Mouse (Mus musculus): ENCODE measurements around the gene Gjd3.

Gene Gjd3

DNA sequence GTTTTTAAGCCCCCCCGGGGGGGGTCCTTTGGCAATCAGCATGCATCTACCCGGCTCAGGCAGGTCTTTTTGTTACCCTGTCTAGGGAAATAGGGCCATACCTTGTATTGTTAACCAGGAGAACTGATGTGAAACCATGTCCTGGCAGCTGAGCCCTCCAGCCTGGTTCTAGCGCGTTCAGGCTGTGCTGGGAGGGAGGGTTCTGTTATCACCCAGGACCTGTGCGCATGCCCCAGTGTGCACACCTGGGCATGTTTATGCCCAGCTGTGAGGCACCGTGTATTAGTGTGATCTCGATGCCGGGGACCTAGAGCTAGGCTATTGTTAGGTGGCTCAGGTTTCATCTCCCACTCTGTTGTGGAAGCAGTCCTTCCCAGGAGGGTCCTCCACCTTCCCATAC, 21.1 kb downstream of the Gjd3 start:
- DNase-seq, result no peak

DNA sequence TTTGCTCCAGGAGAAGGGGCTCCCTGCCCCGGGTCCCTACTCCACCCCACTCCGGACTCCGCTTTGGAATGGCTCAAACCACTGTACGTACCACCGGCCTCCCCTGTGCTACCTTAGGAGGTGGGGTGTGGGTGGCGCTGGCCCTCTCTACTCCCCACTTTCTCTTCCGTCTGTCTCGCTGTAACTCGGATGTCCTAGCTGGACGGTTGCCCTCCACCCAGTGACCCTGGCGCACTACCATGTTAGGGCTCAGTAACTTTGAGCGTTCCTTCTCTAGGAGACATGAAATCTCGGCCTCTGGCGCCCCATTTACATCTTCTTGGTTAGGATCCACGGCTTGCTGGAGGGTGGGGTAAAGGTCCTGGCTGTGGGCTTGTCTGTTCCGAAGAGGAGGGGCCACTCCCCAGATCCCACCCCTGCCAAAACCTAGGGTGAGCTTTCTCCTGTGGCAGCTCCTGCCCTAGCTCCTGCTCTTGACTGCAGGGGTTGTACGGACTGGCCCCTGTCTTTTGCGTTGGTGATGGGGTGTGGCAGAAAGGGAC, 21.7 kb downstream of the Gjd3 start:
- no peak for DNase-seq

- DNase-seq, result no peak
Observed at GRCm38 (mm10) chr11:98960313-98960906, 22.4 kb downstream of the Gjd3 start.

- no peak for DNase-seq
Observed at GRCm38 (mm10) chr11:98959437-98960312, 23.1 kb downstream of the Gjd3 start.

DNA sequence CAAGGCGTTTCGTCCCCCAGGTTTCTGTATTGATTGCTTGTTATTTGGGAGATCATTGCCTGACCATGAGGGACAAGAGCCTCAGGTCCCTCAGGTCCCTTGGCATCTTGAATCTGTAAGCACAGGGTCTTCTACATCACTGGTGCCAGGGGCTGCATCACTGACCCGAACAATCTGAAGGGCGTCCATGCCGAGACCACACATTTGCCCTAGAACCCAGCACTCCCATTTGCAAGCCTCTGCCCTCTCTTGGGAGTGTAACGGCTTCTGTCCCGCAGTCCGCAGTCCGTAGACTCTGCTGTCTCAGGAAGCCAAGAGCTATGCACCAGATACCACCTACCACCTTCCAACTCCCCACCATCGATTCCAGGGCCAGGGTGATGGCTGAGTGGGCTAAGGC, 26.5 kb downstream of the Gjd3 start:
- no peak for DNase-seq

GRCm38 (mm10) chr11:98955707-98956235, 27.0 kb downstream of the Gjd3 start:
- no peak for DNase-seq

DNA sequence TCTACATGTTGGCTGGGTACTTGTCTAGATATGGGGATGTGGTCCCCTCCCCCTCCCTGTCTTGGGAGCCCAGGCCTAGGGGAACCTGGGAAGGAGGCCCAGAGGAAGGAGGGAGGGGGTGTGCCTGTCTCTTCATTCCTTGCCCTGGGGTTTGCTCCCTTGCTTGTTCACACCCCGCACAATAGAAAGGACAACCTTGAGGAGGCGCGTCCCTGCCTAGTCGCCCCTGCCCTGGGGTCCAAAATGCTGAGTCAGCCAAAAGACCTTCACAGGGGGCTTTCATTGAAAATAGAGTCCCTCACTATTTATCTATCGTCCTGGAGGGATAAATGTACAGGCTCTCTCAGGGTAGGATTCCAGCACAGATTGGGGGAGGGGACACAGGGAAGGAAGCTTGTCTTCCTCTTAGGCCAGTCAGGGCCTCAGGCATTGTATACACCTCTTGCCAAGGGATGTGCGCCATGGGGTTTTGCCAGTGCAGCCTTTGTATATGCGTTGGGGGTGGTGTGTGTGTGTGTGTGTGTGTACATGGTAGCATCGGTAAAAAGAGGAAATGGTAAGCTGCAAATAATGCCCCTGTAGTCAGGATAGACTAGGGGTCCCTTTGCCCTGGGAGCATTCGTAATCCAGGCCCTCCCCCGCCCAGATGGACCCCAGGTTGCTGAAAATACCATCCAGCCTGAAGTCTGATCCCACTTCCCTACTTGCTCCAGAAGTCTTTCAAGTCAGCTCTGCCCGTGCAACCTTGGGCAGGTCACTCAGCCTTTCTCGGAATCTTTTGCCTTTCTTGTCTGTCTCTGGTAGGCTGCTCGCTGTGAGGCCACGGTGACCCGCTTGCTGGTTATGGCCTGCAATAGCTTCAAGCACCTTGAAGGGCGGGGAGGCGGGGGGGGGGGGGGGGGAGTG, 27.8 kb downstream of the Gjd3 start:
- no peak for DNase-seq

GRCm38 (mm10) chr11:98954373-98954772, 28.4 kb downstream of the Gjd3 start:
- peak; percentile 88 for DNase-seq

DNA sequence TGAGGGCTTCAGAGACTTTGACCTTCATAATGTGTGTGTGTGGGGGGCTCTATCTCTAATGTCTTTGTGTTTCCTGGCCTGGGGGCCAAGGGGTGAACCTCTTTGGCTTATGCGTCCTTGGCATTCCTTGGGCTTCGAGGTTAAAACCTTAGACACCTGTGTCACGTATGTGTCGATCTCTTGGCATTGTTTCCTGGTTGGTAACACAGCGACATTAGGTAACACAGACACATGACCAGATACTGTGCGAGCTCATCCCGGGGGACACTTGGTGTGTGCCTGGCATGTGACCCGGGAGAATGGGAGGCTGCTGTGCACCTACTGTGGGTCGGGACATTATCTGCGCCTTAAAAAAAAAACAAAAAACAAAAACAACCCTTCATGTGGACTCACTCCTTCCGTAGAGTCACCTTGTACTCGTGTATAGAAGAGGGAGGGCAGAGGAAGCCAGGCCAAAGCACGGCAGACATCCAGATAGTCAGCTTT, 28.9 kb downstream of the Gjd3 start:
- no peak for DNase-seq

DNA sequence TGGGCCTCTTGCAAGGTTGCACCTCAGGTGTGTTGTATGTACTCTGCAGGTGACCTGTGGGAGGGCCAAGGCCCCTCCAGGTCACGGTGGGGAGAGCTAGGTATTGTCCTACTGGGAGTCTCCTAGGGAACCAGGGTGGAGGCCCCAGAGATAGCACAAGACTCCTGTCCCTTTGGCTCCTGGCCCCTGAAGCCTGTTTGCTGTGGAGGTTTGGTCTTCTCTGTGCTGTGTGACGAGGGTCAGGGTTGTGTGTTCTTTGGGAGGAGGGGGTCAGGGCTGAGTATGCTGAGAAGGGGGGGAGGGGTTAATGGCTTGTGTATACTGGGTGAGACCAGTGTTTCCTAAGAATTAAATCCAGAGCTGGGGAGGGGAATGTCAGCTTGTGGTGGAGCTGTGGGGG, 29.5 kb downstream of the Gjd3 start:
- no peak for DNase-seq

- no peak for DNase-seq
Observed at GRCm38 (mm10) chr11:98952736-98953135, 30.1 kb downstream of the Gjd3 start.

- no peak for DNase-seq
Observed at GRCm38 (mm10) chr11:98952111-98952510, 30.7 kb downstream of the Gjd3 start.

DNA sequence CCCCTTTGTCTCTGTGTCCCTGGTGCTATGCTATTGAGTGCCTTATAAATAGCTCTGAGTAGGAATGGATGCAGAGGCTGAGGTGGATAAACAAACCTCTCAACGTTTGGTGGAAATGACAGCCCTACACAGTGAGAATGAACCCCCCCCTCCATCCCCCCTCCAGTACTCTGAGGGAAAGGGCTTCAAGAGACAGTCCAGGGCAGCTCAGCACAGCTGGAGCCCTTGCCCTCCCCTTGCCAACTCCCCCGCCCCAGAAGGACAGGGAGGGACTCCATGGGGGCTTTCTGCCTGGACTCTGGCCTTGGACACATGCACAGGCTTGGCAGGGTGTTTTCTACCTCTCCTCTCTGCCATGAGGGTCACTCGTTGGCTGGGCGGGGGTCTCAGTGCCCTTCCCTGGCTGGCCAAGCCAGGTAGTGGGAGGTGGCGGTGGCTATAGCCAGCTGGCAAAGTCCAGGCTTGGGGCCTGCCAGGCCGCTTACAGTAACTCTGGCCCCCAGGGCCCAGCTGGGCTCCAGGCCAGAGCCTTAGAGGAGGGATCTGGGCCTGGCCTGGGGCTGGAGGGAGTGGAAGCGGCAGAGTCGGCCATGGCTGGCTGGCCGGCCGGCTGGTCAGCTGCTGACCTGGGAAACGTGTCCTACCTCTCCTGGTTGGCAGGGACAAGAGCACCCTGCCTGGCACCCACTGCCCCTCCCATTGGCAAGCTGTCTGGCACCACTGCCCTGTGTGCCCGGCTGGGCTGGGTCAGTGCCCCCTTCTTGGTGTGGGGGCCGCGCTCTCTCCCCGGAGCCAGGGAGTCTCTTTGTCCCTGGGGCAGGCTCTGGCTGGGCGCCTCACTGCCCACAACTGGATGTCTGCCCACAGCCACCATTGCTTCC, 31.6 kb downstream of the Gjd3 start:
- no peak for DNase-seq

GRCm38 (mm10) chr11:98950484-98950883, 32.3 kb downstream of the Gjd3 start:
- no peak for DNase-seq

DNA sequence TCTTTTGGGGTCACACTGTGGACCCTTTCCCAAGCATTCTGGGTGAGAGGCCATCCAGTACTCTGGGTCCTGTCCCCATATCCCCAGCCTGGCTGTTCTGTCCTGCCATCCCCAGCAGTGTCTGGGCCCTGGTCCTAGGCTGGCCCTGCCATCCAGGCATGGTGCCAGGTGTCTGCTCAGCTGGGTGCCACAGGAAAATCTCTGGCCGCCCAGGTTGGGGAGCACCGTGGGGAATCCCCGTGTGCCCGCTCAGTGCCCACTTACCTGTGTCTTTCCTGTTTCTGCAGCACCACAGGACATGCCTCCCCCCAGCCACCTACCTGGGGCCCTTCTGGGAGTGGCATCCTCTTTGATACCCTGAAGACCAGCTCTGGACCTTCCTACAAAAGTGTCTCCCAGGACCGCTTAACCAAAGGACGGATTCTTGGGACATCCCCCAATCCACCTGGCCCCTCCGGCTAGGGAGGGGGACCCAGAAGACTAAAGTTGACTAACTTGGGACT, 32.8 kb downstream of the Gjd3 start:
- no peak for DNase-seq

DNA sequence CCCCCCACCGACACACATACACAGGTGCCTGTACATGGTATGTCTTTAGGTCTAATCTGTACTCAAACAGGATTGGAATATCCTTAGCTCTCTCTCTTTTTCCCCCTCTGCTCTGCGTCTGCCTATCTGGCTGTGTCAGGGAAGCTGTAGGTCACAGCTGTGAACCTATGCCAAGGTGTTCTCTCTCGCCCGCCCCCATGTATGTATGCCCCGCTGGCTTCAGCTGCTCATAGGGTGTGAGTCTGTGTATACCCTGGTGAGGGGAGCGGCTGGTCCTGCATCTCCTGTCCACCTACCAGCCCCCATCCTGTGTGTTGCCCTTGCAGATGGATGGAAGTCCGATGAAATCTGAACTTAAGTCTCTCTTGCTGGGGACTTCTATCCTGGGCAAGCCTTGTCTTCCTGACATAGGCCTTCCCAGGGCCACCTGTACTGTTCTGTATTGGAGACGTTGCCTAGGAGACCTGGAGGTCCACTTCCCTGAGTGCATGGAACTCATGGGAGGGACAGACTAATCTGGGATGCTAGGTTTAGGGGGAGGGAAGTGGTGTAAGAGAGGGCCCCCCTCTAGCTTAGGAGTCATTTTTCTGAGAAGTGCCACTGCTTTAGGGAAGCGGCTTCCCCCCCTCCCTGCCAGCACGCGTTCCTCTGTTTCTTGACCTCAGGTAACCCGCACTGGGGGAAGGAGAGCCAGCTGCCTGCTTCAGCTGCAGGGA, 33.4 kb downstream of the Gjd3 start:
- no peak for DNase-seq

- no peak for DNase-seq
Observed at GRCm38 (mm10) chr11:98947969-98948569, 34.7 kb downstream of the Gjd3 start.

GRCm38 (mm10) chr11:98945605-98945977, 37.2 kb downstream of the Gjd3 start:
- DNase-seq, result no peak

- no peak for DNase-seq
Observed at GRCm38 (mm10) chr11:98944897-98945604, 37.8 kb downstream of the Gjd3 start.
